Mouse (Mus musculus): Measurements from ENCODE around the gene Cpt1c. TPM values are rescaled to one million over a fixed set of nuclear protein-coding genes. Genes with fewer than 3 reads are reported as not detected.

Gene Cpt1c
- total and polyA plus RNA-seq, 2 experiments from 2014 or later = 50.7 to 99.4 TPM

GRCm38 (mm10) chr7:45000539-45001114 is 26.0 kb upstream of the Cpt1c start:
- Histone ChIP-seq H3K9ac (replicated peaks; ENCODE audit: low read length) (no peak overlapping the region), H3K9me3 (ENCODE audit: low read length) (no peaks in the 10 kb centered on the region), H3K27me3 (ENCODE audit: insufficient read depth, low read length) (no peaks in the 10 kb centered on the region), H3K4me1 (ENCODE audit: insufficient read depth, low read length) (peaks cover 5% of the 10 kb centered on the region; the same call in 1 of the 2 replicates), H3K4me2 (ENCODE audit: low read depth, low read length) (no peak overlapping the region), H3K4me3 (ENCODE audit: low read length) (no peak overlapping the region), H3K36me3 (ENCODE audit: insufficient read depth, low read length) (peaks cover 49% of the 10 kb centered on the region), H3K27ac (no peak overlapping the region)
- DNase-seq (ENCODE audit: low spot score) (no peak), ATAC-seq (no peak)
- 78% methylated on average over 21 of the region's 21 CpGs for WGBS
- TF ChIP-seq CTCF (IDR thresholded peaks at IDR 0.05; ENCODE audit: low read depth) = no peak

GRCm38 (mm10) chr7:44999753-45000152 is 25.1 kb upstream of the Cpt1c start:
- ATAC-seq = no peak
- Histone ChIP-seq H3K4me2 (ENCODE audit: low read depth, low read length) (no peak overlapping the region), H3K36me3 (ENCODE audit: insufficient read depth, low read length) (peaks cover 43% of the 10 kb centered on the region)

GRCm38 (mm10) chr7:44998501-44998955 is 23.9 kb upstream of the Cpt1c start, which contains the start of gene Bcl2l12:
TSS of gene Bcl2l12 (minus strand) at chr7:44998712.
- Histone ChIP-seq H3K9me3 (ENCODE audit: low read length) (no peaks in the 10 kb centered on the region), H3K27ac (peak within 1 kb of the TSS; percentile 83), H3K4me2 (ENCODE audit: low read depth, low read length) (peak within 1 kb of the TSS; percentile 81), H3K4me1 (ENCODE audit: insufficient read depth, low read length) (peaks cover 5% of the 10 kb centered on the region; the same call in 1 of the 2 replicates), H3K27me3 (ENCODE audit: insufficient read depth, low read length) (no peaks in the 10 kb centered on the region), H3K9ac (replicated peaks; ENCODE audit: low read length) (peak within 1 kb of the TSS; percentile 68), H3K4me3 (ENCODE audit: low read length) (peak within 1 kb of the TSS; percentile 50), H3K36me3 (ENCODE audit: insufficient read depth, low read length) (peaks cover 32% of the 10 kb centered on the region)
- ATAC-seq (no peak), DNase-seq (ENCODE audit: low spot score) (peak; percentile 56)
- no peak for TF ChIP-seq CTCF (IDR thresholded peaks at IDR 0.05; ENCODE audit: low read depth)
- 3% methylated on average over 18 of the region's 18 CpGs for WGBS

More at GRCm38 (mm10) chr7:44999753-45000152, 25.1 kb upstream of the Cpt1c start:
- no peak for DNase-seq (ENCODE audit: low spot score)
- no peak overlapping the region for H3K27ac ChIP-seq
- peaks cover 5% of the 10 kb centered on the region; the same call in 1 of the 2 replicates for H3K4me1 ChIP-seq (ENCODE audit: insufficient read depth, low read length)
- no peaks in the 10 kb centered on the region for H3K27me3 ChIP-seq (ENCODE audit: insufficient read depth, low read length)
- H3K9me3 ChIP-seq (ENCODE audit: low read length) = no peaks in the 10 kb centered on the region
- H3K9ac ChIP-seq (replicated peaks; ENCODE audit: low read length) = no peak overlapping the region
- 83% methylated on average over 11 of the region's 11 CpGs for WGBS
- no peak overlapping the region for H3K4me3 ChIP-seq (ENCODE audit: low read length)
- no peak for TF ChIP-seq CTCF (IDR thresholded peaks at IDR 0.05; ENCODE audit: low read depth)

GRCm38 (mm10) chr7:44997940-44998428 is 23.3 kb upstream of the Cpt1c start:
- H3K27me3 ChIP-seq (ENCODE audit: insufficient read depth, low read length) = no peaks in the 10 kb centered on the region
- 5% methylated on average over 15 of the region's 15 CpGs for WGBS
- H3K27ac ChIP-seq = peak overlapping the region; percentile 83
- peak overlapping the region; percentile 68 for H3K9ac ChIP-seq (replicated peaks; ENCODE audit: low read length)
- H3K4me3 ChIP-seq (ENCODE audit: low read length) = peak overlapping the region; percentile 50
- peaks cover 27% of the 10 kb centered on the region for H3K36me3 ChIP-seq (ENCODE audit: insufficient read depth, low read length)
- peak overlapping the region; percentile 81 for H3K4me2 ChIP-seq (ENCODE audit: low read depth, low read length)
- peaks cover 5% of the 10 kb centered on the region; the same call in 1 of the 2 replicates for H3K4me1 ChIP-seq (ENCODE audit: insufficient read depth, low read length)
- no peak for ATAC-seq
- TF ChIP-seq CTCF (IDR thresholded peaks at IDR 0.05; ENCODE audit: low read depth) = no peak
- no peaks in the 10 kb centered on the region for H3K9me3 ChIP-seq (ENCODE audit: low read length)
- DNase-seq (ENCODE audit: low spot score) = no peak

GRCm38 (mm10) chr7:44997231-44997939 is 22.7 kb upstream of the Cpt1c start, which contains the start of gene Irf3:
TSS of gene Irf3 (plus strand) at chr7:44997648.
- WGBS = under 1% methylated on average over 43 of the region's 43 CpGs

GRCm38 (mm10) chr7:44996672-44997071 is 22.0 kb upstream of the Cpt1c start:
- Histone ChIP-seq H3K4me1 (ENCODE audit: insufficient read depth, low read length) (peaks cover 5% of the 10 kb centered on the region; the same call in 1 of the 2 replicates), H3K9me3 (ENCODE audit: low read length) (no peaks in the 10 kb centered on the region), H3K4me2 (ENCODE audit: low read depth, low read length) (peak overlapping the region; percentile 81), H3K4me3 (ENCODE audit: low read length) (peak overlapping the region; percentile 50), H3K27me3 (ENCODE audit: insufficient read depth, low read length) (no peaks in the 10 kb centered on the region), H3K9ac (replicated peaks; ENCODE audit: low read length) (peak overlapping the region; percentile 68; the same call in 1 of the 2 replicates), H3K27ac (no peak overlapping the region), H3K36me3 (ENCODE audit: insufficient read depth, low read length) (peaks cover 14% of the 10 kb centered on the region)
- WGBS = 12% methylated on average over 10 of the region's 10 CpGs
- no peak for ATAC-seq
- no peak for DNase-seq (ENCODE audit: low spot score)
- TF ChIP-seq CTCF (IDR thresholded peaks at IDR 0.05; ENCODE audit: low read depth) = no peak

More at GRCm38 (mm10) chr7:44997231-44997939, 22.7 kb upstream of the Cpt1c start, which contains the start of gene Irf3:
- TF ChIP-seq CTCF (IDR thresholded peaks at IDR 0.05; ENCODE audit: low read depth) = no peak
- no peaks in the 10 kb centered on the region for H3K9me3 ChIP-seq (ENCODE audit: low read length)
- peak within 1 kb of the TSS; percentile 50 for H3K4me3 ChIP-seq (ENCODE audit: low read length)
- peaks cover 5% of the 10 kb centered on the region; the same call in 1 of the 2 replicates for H3K4me1 ChIP-seq (ENCODE audit: insufficient read depth, low read length)
- peak; percentile 99 for DNase-seq (ENCODE audit: low spot score)
- H3K9ac ChIP-seq (replicated peaks; ENCODE audit: low read length) = peak within 1 kb of the TSS; percentile 68
- no peaks in the 10 kb centered on the region for H3K27me3 ChIP-seq (ENCODE audit: insufficient read depth, low read length)
- peak within 1 kb of the TSS; percentile 81 for H3K4me2 ChIP-seq (ENCODE audit: low read depth, low read length)
- H3K36me3 ChIP-seq (ENCODE audit: insufficient read depth, low read length) = peaks cover 21% of the 10 kb centered on the region
- ATAC-seq = peak; percentile 93
- H3K27ac ChIP-seq = peak within 1 kb of the TSS; percentile 83

Measured in hindbrain, postnatal 0 days (tissue).